Mouse (Mus musculus): ENCODE results near the gene Tesc.

DNA sequence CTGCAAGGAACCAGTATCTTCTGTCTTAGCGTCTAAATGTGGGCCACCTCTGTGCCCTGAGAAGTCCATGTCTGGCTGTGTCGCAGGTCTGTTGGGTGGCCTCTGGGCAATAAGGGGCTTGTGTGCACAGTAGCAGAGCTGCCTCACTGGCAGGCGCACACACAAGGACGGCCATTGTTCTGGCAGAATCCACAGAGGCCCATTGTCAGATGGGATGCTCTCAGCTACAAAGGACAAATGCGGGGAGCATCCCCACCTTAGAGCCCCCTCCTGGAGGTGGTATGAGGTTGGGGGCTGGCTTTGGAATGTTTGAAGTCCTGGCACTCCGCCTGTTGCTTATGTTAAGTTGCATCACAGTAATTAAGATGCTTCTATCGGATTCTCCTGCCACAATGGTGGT is 28.5 kb upstream of the Tesc start:
- TF ChIP-seq GATA1 (IDR thresholded peaks at IDR 0.05; ENCODE audit: borderline replicate concordance, low read length) = no peak
- TF ChIP-seq CTCF (IDR thresholded peaks at IDR 0.05; ENCODE audit: low read depth, low read length) = no peak
- no peak for TF ChIP-seq POLR2AphosphoS5 (IDR thresholded peaks at IDR 0.05; ENCODE audit: insufficient replicate concordance, low read depth, low read length)
- no peak for TF ChIP-seq TAL1 (conservative IDR thresholded peaks at IDR 0.05; ENCODE audit: low read depth, low read length)
